In genomic region chr6:94651541-94651940, GRCm38 (mm10) we compare ENCODE assay signal across 22 mouse cellular contexts. TPM values are rescaled to one million over a fixed set of nuclear protein-coding genes. Genes with fewer than 3 reads are reported as not detected.
A peak's percentile ranks its signal among the peaks of the same experiment; 100 is the strongest.
DNase-seq lines count a peak whose midpoint lies in the region; ATAC-seq lines count a peak whose summit lies in the region.
"Had no signal": no experiment of that assay in that cellular context is flagged by ENCODE, and none has a peak within 500 bp of the region (broad histone marks: within the 10 kb centered on the region; RNA-seq: fewer than 3 reads in every experiment).

No protein-coding gene starts in this region.

- DNase-seq in CD4-positive, CD25-positive, alpha-beta regulatory T cell, adult 2 months (ENCODE audit: low read depth, low spot score) = peak; percentile 49
- peak; percentile 24 for DNase-seq in A20 (ENCODE audit: low read depth, low spot score)
- DNase-seq in thymus, postnatal 0 days (ENCODE audit: low spot score) = peak; percentile 58
- peak; percentile 54 for DNase-seq in thymus, postnatal 25 days
- no peak for DNase-seq in layer of hippocampus, postnatal 14 days (ENCODE audit: low spot score in 2 of 2)
- DNase-seq: adrenal gland, postnatal 10 days; B cell, adult 2 months; cerebellum, adult 11 months; cerebellum, adult 2 months; cerebellum, adult 9-11 months; cerebellum, postnatal 25 days; embryo, embryonic 11 days; gastrocnemius, adult 2 months; gastrocnemius, postnatal 14 days; heart, adult 11 months had no signal

- no peak for ATAC-seq in CD4-positive, CD25-positive, alpha-beta regulatory T cell, adult 4 months
- no peak for ATAC-seq in frontal cortex, adult (ENCODE audit: low TSS enrichment)
- no peak for ATAC-seq in activated CD4-positive, CD25-positive, alpha-beta regulatory T cell, adult 4 months
- ATAC-seq: forebrain, embryonic 13.5 days; forebrain, embryonic 16.5 days; hindbrain, embryonic 16.5 days; inflammation-experienced regulatory T-cells, adult 6 months had no signal

RNA-seq across cellular contexts. Expression of gene Lrig1, which starts 48.4 kb away (rescaled TPM):
- 10 to 100 TPM; 30.8 to 38.6 TPM for polyA plus RNA-seq in CD4-positive, CD25-positive, alpha-beta regulatory T cell, adult 4 months (2017; shearing (Covaris generic))
- polyA plus RNA-seq in thymus, postnatal 0 days (2015; fragmentation: Nextera tagmentation; extraction: Ambion mirVana) = 6.6 and 6.8 TPM in 2 replicates
- 10 to 100 TPM; 33.2 to 34.9 TPM for total RNA-seq in layer of hippocampus, postnatal 14 days (2021)
- 10 to 100 TPM; 16.2 to 31.1 TPM for polyA plus RNA-seq in activated CD4-positive, CD25-positive, alpha-beta regulatory T cell, adult 4 months (2017; shearing (Covaris generic))

Comparison
In these comparisons a context has a peak if more than half of its experiments do, and no peak if none do; other contexts are left out.
1. DNase-seq: peak in CD4-positive, CD25-positive, alpha-beta regulatory T cell, adult 2 months (single experiment), A20 (single experiment), thymus, postnatal 0 days (single experiment) and thymus, postnatal 25 days (single experiment); none in layer of hippocampus, postnatal 14 days (0 of 2).